Mouse (Mus musculus) regulatory T cell (primary cell): ENCODE data around the gene Myh15.
"Not testable (repeated sequence)": the region's sequence is repeated elsewhere in the genome, so short reads cannot be mapped to it uniquely, and the experiment has no call there.

Experiments
- in situ Hi-C: fragments of 300-600 bp; cut with MboI, MseI; formaldehyde crosslinking; loops from one replicate; pipeline ENCODE4 v1.15.1; 2025; ENCODE audit warnings: high pct_unique_total_duplicates

Myh15 gene

DNA sequence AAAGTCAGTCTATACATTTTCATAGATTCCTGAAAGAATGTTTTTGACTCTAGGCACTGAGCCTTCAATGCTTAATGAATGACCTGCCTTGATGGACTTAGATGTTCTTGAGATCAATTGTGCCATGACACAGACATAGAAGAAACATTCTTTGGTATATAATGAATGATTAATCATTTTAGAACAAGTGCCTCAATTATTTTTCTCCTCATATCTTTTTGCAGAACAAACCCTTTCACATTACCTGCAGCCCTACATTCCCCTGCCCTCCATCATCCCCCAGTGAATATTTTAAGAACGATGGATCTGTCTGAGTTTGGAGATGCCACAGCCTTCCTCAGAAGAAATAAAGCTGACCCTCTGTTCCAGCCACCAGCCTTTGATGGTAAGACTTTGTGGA lies at the start of gene Myh15:
Gene Myh15, plus strand, starts transcription at position 301 of the 400 bp plus-strand sequence.
- in situ Hi-C loops: no loop called here

DNA sequence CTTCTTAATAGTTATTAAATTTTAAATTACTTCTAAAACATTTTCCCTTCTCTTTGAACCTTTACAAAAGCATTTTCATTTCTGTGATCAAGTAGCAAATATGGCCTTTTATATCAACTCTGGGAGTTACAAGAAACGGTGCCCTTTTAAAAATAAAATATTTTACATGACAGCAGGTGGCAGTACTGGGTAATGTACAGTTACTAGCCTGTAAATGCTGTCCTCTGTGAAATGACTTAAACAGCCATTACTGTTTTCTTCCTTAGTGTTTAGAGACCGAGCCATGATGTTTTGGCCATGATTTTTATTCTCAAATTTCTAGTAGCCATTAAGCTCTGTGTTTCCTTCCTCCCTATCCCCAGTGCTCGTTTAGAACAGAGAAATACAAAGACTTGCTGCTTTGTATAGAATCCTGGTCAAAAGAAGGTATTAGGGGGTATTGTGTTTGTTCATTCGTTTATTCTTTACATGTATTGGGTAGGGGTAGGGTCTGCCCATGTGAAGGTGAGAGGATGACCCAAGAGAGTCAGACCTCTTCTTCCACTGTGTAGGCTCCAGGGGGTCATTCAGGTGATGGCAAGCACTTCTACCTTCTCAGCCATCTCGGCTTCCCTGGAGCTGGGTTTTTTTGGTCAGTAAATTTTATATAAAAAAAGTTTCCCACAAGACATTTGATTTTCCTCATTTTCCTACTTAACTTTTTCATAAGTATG lies 40.5 kb upstream of the Myh15 start:
- in situ Hi-C loops: loop anchor here (25.0 kb wide), 1 partner anchor 871 kb away; no protein-coding TSS in a partner anchor

DNA sequence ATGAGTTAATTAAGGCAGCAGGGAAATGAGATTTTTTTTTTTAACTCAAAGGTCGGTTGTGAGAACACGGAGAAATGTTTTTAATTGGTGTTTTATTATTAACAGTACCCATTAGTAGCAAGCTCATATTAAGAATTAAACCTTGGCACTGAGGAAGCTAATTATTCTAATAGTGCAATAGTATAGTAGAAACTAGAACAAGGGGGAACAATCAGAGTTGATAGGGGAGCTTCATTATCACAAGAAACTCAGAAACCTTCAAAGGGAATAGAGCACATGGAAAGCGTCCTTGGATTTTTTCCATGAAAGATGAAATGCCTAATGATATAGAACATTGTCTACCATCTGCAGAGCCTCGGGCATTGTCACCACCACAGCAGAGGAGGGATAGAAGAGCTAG lies 21.4 kb upstream of the Myh15 start:
- in situ Hi-C loops: no loop called here

DNA sequence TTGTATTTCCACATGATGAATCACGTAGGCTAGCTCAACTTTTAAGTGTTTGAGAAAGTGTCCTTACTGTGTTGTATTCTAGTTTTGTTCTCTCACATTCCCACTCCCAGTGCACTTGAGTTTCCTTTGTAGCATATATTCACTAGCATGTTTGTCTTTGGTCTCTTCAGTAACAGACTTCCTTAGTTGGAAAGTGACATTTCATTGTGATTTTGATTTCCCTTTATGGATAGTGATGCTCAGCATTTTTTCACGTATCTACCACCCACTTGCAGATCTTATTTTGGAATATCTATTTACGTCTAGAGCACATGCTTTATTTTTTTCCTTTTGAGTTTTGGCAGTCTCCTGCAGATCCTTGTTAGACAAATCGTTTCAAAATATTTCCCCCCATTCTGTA lies 19.5 kb upstream of the Myh15 start:
- in situ Hi-C loops: no loop called here

DNA sequence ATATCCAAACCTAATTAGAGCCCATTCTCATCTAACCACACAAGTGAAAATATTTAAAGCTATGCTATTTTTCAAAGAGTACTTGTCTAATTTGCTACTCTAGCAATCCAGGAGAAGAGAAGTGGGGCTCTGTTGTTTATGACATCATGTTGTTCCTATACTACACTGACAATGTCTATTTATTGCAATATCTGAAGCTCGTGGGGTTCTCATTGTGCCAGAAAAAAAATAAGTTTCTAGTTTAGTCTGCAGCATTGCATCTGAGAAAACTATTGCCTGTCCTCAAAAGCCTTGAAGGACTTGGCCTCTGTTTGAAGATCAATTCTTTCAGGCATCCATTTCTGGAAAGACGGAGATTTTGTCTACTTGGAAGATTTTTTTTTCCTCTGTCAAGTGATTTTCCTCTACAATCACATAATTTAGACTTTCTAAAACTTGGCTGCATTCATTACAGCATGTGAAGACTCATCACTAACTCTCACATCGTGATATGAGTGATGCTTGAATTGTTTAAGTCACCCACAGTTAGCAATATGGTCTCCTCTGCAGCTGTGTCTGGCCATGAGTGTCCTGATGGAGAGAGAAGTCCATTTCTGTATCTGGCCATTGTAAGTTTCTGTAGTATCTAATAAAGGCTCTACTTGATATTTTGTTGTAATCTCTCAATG lies 16.6 kb upstream of the Myh15 start:
- in situ Hi-C loops: no loop called here

DNA sequence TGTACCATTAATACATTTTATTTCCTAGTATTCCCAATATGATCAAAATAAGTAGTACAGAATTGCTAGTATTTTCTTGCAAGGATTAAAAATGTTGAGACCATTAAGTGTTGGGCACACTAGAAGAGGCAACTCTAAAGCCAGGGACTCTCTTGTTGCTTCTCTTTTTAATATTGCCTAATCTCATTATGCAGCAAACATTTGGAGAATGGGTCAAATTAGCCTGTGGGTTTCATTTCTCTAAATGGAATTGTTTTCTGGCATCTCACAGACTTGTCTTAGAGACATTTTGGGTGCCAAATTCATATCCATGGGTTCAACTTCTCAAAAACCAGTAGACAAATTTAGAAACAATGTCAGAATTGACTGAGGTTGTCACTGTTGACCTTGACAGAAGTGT lies 8.1 kb upstream of the Myh15 start:
- in situ Hi-C loops: no loop called here

DNA sequence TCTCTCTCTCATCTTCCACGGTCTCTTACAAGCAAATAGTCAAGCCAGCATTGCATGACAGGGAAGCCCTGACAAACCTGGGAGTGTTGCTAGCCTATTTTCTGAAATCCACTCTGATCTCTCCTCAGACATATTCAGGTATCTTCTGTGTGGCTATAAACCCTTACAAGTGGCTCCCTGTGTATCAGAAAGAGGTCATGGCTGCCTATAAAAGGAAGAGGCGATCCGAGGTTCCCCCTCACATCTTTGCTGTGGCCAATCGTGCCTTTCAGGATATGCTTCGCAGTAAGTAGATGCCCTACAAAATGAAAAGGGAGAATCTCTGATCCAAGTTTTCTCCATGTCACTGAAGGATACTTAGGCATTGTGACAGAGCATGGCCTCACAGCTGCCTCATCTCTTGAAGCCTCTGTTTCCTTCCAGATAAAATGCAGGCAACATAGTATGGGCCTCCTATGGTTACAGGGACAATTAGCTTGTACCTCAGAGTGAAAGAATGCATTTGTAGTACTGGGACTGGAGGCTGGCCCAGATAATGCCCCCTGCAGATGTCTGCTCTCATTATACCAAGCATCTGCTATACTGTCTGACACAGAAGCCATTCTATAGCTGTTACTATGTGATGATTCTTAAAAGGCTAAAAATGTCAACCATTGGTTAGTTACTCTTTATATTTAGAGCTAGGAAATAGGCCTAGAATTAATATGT lies 12.1 kb downstream of the Myh15 start:
- in situ Hi-C loops: no loop called here

DNA sequence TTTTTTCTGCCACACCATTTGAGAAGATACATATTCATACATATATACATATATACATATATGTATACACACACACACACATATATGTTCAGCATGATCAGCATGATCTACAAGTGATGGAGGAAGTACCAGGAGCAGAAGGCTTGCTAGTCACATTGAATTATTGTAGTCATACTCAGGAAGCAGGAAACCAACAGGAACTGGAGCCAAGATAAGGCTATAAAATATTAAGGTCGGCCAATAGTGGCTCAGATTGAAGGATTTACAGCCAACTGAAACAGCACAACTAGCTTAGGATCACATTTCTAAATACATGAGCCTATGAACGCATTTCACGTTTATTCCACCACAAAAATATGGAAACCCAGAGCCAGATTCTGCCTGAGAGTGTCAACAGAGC lies 14.0 kb downstream of the Myh15 start:
- in situ Hi-C loops: no loop called here

DNA sequence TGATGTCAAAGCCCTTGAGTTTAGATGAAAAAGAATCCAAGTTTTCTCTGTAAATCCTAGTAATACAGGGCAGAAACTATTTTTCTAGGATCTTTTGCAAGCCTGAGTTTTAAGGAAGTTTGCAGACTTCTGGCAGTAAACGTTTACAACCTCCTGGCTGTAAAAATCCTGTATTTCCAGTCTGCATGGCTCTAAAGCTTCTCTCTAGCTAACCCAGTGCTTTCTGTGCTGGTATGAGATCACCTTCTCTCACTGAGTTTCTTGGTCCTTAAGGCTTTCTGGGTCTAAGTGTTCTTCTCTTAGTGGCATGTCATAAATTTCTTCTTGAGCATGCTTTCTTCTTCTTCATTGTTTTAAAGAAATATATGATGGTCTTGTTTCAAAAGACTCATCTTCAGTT lies 70.7 kb downstream of the Myh15 start:
- in situ Hi-C loops: no loop called here

DNA sequence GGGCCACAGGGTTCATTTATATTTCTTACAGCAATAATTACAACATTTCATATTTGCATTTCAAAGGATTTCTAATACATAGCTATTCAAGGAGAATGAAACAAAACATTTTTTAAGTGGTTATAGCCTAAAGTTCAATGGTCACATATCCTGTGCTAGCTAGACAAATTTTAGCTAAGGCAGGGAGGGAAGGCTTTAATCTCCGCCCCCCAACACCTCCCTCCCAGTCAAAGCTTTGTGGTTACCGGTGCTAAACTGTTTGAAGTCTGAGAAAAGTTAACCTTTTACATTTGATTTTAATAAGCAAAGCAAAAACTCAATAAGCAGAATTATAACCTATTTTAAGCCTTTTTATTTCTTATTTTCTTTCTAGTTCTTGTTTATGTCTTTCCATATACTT lies 98.9 kb downstream of the Myh15 start:
- in situ Hi-C loops: no loop called here

DNA sequence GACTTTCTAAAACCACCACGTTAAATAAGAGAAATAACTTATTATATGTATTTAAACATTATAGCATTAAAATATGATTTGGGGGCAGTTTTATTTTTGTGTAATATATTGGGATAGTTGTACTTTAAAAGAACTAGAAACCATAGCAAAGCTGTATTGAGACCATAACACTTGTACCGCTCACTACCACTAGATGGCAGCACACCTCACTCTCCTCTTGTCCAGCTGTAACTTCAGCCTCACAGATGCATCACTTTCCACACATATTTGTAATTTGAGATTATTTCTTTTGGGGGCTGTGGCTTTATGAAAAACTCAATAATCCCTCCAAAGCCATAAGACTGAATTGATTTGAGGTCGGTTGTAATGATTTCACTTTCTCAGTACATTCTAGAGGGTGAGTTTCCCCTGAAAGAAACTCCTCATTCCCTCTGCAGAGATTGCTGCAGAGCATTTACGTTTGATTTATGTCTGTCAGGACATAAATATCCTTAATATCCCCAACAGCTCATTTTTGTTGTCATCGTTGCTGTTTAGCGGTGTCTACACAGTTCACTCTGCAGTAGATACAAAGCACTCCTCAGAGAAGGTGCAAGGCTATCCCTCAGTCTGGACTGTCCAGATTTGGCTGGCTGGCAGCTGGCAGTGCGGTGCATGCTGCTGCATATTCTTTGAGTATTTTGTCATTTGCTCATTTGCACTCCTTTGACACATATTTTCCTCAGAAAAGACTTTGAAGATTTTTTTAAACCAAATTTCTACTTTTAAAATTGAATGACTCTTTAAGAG lies 107.3 kb downstream of the Myh15 start:
- in situ Hi-C loops: no loop called here

DNA sequence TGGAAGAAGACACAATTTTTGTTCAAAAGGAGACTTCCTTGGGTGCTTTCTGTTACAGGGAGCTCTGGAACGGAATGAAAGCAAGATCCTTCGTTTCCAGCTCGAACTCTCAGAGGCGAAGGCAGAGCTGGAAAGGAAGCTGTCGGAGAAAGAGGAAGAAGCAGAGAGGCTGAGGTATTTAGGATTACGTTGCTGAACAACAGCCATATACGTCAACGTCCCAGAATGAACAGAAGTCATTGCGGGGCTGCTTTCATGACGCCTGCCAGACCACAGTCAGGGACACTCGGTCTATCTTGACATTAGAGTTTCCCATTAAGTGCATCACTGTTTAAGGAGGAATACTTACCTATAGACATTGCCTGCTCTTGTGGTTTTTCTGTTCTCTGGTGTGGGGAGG lies 108.4 kb downstream of the Myh15 start:
- in situ Hi-C loops: no loop called here

DNA sequence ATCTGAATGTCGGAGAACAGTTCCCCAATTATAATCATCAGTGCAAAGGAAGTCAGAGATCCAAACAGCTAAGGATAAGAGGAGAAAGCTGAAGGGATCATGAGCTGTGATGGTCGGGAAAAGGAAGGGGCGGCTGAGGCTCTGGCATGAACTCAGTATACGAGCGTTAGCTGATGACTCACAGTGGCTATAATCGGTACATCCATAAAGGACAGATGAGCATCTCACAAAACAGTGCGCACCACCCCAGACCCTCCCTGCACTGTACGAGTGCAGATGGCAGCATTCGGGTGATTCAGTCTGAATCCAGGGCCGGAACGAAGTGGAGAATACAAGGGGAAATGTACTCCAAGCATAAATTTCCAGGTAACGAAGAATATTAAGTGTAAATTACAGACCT lies 110.0 kb downstream of the Myh15 start:
- in situ Hi-C loops: no loop called here

DNA sequence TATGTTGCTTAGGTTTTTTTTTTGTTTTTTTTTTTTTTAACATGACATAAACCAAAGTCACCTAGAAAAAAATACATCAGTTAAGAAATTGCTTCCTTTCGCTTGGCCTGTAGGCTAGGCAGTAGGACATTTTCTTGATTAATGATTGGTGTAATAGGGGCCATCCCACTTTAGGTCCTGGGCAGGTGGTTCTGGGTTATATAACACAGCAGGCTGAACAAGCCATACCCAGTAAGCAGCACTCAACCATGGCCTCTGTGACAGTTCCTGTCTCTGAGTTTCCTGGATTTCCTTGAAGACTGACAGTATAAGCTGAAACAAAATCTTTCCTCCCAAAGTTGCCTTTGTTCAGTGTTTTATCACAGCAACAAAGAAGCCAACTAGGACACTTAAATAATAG lies 117.8 kb downstream of the Myh15 start:
- in situ Hi-C loops: no loop called here

DNA sequence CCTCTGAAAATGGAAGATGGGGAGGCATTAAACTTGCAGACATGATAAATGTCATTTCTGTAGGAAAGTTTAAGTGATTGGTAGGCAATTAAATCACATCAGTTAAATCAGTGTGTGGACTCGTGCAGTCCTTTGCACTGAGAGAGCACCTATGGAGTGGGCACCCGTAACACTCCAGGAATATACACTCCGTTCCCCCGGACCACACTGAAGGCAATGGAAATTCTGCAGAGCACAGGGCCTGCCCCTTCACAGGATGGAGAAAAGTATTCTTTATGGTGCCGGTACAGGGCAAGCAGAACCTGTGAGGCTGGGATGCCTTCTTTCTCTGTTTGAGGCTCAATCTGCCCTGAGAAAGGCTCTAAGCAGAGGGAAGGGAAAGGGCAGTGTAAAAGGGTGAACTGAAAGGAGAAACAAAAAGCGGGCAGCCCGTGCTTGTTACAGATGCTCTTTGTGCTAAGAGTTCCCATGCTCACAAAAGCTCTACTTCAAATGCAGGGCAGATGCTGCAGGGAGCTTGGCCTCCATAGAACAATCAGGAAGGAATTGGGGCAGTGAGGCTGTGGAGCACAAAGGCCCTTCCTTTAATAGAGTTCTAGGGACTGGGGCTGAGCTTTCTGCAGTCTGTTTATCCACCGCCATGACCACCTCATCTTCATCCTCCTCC lies 118.6 kb downstream of the Myh15 start:
- in situ Hi-C loops: no loop called here

DNA sequence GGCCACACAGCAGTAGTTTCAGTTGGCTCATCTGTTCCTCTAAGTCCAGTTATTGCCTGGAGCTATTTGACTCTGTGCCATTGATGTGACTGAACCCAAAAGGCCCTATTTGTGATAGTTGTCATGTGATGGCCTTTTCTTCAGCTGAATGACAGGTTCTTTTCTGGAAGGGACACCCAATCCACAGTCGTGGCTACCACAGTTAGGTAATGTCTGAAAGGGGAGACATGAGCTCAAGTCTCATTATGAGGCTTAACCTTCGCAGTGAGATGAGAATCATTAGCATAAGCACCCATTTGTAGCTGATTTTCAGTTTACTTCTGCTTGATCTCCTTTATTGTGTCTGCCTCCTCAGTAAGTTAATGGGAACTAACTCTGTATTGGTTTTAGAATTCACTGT lies 136.2 kb downstream of the Myh15 start:
- in situ Hi-C loops: no loop called here

DNA sequence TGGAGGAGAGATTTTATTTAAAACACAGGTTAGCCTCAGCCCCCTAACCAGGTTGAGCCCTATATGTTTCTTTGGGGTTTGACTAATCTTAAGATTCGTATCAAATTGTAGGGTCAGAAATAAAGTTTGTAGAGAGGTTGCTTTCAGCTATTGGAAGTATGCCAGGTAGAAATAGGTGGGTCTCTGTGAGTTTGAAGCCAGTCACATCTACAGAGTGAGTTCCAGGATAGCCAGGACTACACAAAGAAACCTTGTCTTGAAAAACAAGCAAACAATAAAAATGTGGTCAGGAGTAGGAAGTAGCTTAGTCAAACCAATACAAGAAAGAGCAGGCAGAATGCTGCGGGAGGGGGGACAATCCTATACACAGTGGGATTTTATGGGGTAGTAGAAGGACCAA lies 136.7 kb downstream of the Myh15 start:
- in situ Hi-C loops: no loop called here

DNA sequence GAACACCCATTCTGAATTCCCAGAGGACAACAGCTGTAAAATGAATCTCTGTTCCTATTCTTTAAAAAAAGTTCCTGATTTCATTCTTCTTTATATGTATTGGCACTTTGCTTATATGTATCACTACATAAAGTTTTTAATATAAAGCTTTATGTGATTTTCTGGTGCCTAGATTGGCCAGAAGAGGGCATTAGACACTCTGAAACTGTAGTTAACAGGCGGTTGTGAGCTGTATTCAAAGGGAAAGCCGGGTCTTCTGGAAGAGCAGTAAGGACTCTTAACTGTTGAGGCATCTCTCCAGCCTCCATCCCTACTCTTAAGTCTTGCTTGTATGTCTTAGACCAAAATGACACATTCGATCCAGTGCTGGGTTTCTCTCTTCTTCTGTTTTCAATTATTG lies 139.0 kb downstream of the Myh15 start:
- in situ Hi-C loops: no loop called here

DNA sequence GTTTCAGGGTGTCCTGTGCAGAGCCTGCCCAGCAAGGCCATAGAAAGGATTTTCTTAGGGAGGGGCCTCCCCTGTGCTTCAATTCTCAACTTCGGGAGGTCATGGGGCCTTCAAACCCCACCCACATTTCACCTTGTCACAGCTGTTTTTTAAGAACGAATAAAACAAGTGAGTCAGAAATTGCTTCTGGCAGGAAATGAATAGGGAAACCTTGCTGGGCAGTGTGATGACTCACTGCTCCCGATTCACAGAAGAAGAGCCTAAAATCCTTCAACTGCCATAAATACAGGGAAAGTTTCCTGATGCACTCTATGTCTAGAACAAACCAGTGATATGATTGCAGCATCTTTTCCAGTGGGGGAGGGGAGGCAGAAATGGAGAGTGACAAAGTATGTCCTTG lies 140.7 kb downstream of the Myh15 start:
- in situ Hi-C loops: no loop called here

DNA sequence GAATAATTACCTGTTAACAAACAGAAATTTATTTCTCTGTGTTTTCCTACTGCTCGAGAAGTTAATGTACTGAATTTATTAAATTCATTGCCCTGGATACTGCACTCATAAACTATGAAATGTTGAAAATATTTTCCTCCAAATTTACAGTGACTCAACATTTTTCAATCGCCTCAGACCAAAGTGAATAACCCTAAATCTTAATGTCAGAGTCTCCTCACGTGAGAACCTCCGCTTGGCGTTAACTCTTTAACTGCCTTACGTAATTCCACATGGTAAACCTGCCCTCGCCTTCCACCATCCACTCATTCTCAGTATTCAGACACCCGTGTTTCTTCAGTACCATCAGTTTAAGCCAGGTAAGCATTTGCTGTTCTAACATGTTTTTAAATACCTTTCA lies 166.4 kb downstream of the Myh15 start:
- in situ Hi-C loops: no loop called here

DNA sequence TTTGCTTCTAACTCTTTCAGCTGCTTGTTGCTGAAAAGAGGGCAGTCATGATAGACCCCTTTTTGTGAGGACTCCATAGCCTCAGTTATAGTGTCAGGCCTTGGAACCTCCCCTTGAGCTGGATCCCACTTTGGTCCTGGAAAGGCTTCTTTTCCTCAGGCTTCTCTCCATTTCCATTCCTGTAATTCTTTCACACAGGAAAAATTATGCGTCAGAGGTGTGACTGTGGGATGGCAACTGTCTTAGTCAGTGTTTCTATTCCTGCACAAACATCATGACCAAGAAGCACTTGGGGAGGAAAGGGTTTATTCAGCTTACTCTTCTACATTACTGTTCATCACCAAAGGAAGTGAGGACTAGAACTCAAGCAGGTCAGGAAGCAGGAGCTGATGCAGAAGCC lies 186.2 kb downstream of the Myh15 start:
- in situ Hi-C loops: not testable (repeated sequence)
